Mouse (Mus musculus) heart, embryonic 14.5 days (tissue): Measurements from ENCODE around the gene Padi6. TPM values are rescaled to one million over a fixed set of nuclear protein-coding genes. Genes with fewer than 3 reads are reported as not detected.
A peak's percentile ranks its signal among the peaks of the same experiment; 100 is the strongest.

Experiments used
- ATAC-seq: fragments of 200-750 bp; cut with Nextera tagmentation; 2 replicates; pipeline ENCODE4 v1.8.0; 2017; ENCODE audit warnings: low read depth, moderate TSS enrichment; ENCODE audit not compliant: insufficient number of reproducible peaks, insufficient read depth, low FRiP score
- H3K27ac ChIP-seq, 2 experiments: fragments of 200-500 bp in 1 of 2; fragments of 300-500 bp in 1 of 2; sonication (generic) in 1 of 2; replicated peaks in 1 of 2; 2 replicates each; pipeline ENCODE4 v1.5.1; 2012 to 2014; ENCODE audit warnings: low read depth in 2 of 2, low read length in 2 of 2, control low read depth in 1 of 2, mild to moderate bottlenecking in 1 of 2, mixed read lengths in 1 of 2; ENCODE audit not compliant: control insufficient read depth in 1 of 2, insufficient read depth in 1 of 2
- H3K27me3 ChIP-seq: fragments of 300-500 bp; sonication (generic); 2 replicates; pipeline ENCODE4 v1.6.1; 2014; ENCODE audit warnings: mild to moderate bottlenecking, low read length, control low read depth; ENCODE audit not compliant: control insufficient read depth, insufficient read depth
- H3K36me3 ChIP-seq: fragments of 300-500 bp; sonication (generic); 2 replicates; pipeline ENCODE4 v1.6.1; 2014; ENCODE audit warnings: mild to moderate bottlenecking, control low read depth, low read length, mixed read lengths; ENCODE audit not compliant: control insufficient read depth, insufficient read depth
- H3K4me1 ChIP-seq, 2 experiments: fragments of 200-500 bp in 1 of 2; fragments of 300-500 bp in 1 of 2; sonication (generic) in 1 of 2; 2 replicates each; pipeline ENCODE4 v1.6.1; 2012 to 2014; ENCODE audit warnings: low read length in 2 of 2, control low read depth in 1 of 2, mixed read lengths in 1 of 2; ENCODE audit not compliant: control insufficient read depth in 2 of 2, insufficient read depth in 2 of 2
- H3K4me2 ChIP-seq: fragments of 300-500 bp; sonication (generic); 2 replicates; pipeline ENCODE4 v1.6.1; 2014; ENCODE audit warnings: mild to moderate bottlenecking, low read length
- H3K4me3 ChIP-seq, 2 experiments: fragments of 200-500 bp in 1 of 2; fragments of 300-500 bp in 1 of 2; sonication (generic) in 1 of 2; 2 replicates each; pipeline ENCODE4 v1.5.1; 2012 to 2014; ENCODE audit warnings: low read length in 2 of 2, mild to moderate bottlenecking in 2 of 2, control low read depth in 1 of 2, low read depth in 1 of 2, moderate library complexity in 1 of 2; ENCODE audit not compliant: control insufficient read depth in 1 of 2, insufficient read depth in 1 of 2
- H3K9ac ChIP-seq: fragments of 300-500 bp; sonication (generic); 2 replicates; pipeline ENCODE4 v1.6.1; 2014; ENCODE audit warnings: mild to moderate bottlenecking, low read length
- H3K9me3 ChIP-seq: fragments of 300-500 bp; sonication (generic); 2 replicates; pipeline ENCODE4 v1.6.1; 2016; ENCODE audit warnings: low read length, control low read depth; ENCODE audit not compliant: control insufficient read depth
- WGBS: fragments of 180-500 bp; shearing (Covaris S2); extraction: QIAGEN DNeasy Blood & Tissue Kit; methylation state at CpG from one replicate; pipeline ENCODE4 v1.1.7; 2014; 5-methylcytosine and 5-hydroxymethylcytosine counted together
- polyA plus RNA-seq: library from polyadenylated mRNA; unstranded; fragments of >200 nt; fragmentation: Nextera tagmentation; extraction: Ambion mirVana; gene quantifications from 2 replicates; pipeline ENCODE4 v1.2.1, GENCODE M21; 2014

Gene Padi6
- polyA plus RNA-seq, 1 experiment from 2014 or later, result not detected

DNA sequence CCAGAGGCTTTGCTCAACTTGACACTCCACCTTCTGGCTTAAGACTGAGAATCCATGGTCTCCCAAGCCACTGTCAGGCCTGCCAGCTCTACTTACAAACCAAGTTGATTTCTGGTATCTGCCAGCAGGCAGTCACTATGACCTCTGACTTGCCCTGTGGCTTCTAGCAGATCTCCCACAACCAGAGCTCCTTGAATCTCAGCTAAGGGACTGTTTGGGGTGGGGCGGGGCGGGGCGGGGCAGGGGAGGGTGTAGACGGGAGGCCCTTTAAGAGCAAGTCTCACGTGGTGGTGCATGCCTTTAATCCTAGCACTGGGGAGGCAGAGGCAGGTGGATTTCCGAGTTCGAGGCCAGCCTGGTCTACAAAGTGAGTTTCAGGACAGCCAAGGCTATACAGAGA, 9.6 kb downstream of the Padi6 start:
- Histone ChIP-seq H3K27me3 (no peaks in the 10 kb centered on the region), H3K9ac (no peak overlapping the region), H3K36me3 (no peaks in the 10 kb centered on the region), H3K4me1 (peaks cover 0 to 6% of the 10 kb centered on the region in 2 experiments; a peak in 2 of 4 replicates), H3K4me3 (no peak overlapping the region), H3K4me2 (no peak overlapping the region), H3K9me3 (no peaks in the 10 kb centered on the region), H3K27ac (no peak overlapping the region)
- 78% methylated on average over 7 of the region's 7 CpGs for WGBS
- ATAC-seq, result no peak

DNA sequence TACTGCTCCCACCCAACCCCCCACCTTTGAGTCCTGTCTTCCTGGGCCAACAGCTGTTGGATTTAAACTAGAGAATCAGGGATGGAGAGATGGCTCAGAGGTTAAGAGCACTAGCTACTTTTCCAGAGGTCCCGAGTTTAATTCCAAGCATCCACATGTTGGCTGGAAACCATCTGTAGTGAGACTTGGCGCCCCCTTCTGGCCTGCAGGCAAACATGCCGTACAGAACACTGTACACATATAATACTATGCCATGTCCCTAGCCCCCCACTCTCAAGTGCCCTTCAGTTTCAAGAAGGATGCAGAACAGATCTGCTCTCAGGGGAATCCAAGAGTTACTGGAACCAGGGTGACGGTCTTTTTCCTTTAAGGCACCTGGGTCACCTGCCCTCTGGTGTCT, 10.8 kb downstream of the Padi6 start:
- no peaks in the 10 kb centered on the region for H3K36me3 ChIP-seq
- H3K27ac ChIP-seq, result no peak overlapping the region
- no peaks in the 10 kb centered on the region for H3K27me3 ChIP-seq
- WGBS, result 78% methylated on average over 4 of the region's 4 CpGs
- ATAC-seq, result no peak
- no peaks in the 10 kb centered on the region for H3K9me3 ChIP-seq
- H3K4me3 ChIP-seq, result no peak overlapping the region
- H3K4me2 ChIP-seq, result no peak overlapping the region
- H3K9ac ChIP-seq, result no peak overlapping the region
- H3K4me1 ChIP-seq, result peaks cover 0 to 6% of the 10 kb centered on the region in 2 experiments; a peak in 2 of 4 replicates

DNA sequence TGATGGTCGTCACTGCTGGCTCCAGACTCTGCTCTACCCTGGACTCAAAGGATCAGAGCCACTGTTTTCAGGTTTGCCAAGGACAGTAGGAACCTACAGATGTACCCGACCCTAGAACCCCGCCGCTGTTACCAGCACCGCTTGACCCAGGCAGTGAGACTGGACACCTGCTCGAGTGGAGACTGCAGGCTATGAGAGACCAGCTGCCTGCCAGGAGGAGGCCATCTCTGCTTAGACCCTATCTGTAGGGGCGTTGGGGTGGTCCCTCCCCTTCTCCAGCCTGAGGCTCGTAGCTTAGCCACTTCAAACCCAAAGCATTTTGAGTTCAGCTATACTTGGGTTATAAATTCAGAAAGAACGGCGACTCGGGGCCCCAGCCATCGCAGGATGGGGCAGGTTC, 15.5 kb downstream of the Padi6 start:
- Histone ChIP-seq H3K4me2 (no peak overlapping the region), H3K4me3 (no peak overlapping the region), H3K4me1 (no peaks in the 10 kb centered on the region), H3K27ac (no peak overlapping the region), H3K27me3 (no peaks in the 10 kb centered on the region), H3K9ac (no peak overlapping the region), H3K9me3 (no peaks in the 10 kb centered on the region), H3K36me3 (peaks cover 15% of the 10 kb centered on the region)
- ATAC-seq, result no peak
- WGBS, result 87% methylated on average over 12 of the region's 12 CpGs

DNA sequence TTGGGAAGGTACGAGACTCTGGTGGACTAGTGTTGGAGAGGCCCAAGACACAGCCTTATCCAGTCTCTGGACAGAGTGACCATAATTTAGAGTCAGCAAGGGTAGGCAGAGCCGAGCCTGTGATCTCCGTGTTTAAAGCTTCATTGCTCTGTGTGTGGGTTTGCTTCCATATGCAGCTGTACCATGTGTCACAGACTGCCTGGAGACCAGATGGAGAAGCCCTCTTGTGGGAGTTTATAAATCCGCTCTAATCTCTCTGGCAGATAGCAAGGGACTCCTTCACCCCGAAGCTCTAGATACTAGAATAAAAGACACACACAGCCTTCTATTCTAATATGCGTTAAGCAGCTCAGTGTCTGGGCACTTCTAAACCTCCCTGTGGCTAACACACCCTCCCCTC, 17.7 kb downstream of the Padi6 start:
- no peak overlapping the region for H3K27ac ChIP-seq

DNA sequence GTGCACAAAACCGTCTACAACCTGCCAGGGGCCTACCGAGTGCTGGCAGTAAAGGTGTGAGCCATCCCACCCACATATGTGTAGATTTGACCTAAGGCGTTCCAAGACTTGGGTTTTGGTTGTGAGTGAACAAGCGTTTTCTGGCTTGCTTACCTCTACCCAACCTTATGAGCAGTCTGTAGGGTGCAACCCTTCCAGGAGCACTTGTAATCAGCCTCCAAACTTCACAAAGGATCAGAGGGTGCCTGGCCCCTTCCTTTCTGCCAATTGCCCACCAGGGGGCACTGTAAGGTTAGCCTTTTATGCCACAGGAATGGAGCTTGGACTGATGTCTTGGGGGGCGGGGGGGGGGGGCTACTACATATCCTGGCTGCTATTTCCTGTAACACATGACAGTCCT, 18.6 kb downstream of the Padi6 start:
- ATAC-seq, result 0 out of 2 replicates have a peak, but pooled peaks have one; percentile 13
- no peak overlapping the region for H3K4me2 ChIP-seq
- H3K36me3 ChIP-seq, result peaks cover 46% of the 10 kb centered on the region
- H3K4me1 ChIP-seq, result peaks cover 0 to 9% of the 10 kb centered on the region in 2 experiments; a peak in 1 of 4 replicates
- no peaks in the 10 kb centered on the region for H3K9me3 ChIP-seq
- 62% methylated on average over 5 of the region's 5 CpGs for WGBS
- H3K4me3 ChIP-seq, result no peak overlapping the region
- H3K9ac ChIP-seq, result no peak overlapping the region
- no peaks in the 10 kb centered on the region for H3K27me3 ChIP-seq
- no peak overlapping the region for H3K27ac ChIP-seq

More for the DNA sequence above, 17.7 kb downstream of the Padi6 start:
- Histone ChIP-seq H3K36me3 (peaks cover 36% of the 10 kb centered on the region), H3K9ac (no peak overlapping the region), H3K4me2 (no peak overlapping the region), H3K27me3 (no peaks in the 10 kb centered on the region), H3K9me3 (no peaks in the 10 kb centered on the region), H3K4me3 (no peak overlapping the region), H3K4me1 (peaks cover 0 to 8% of the 10 kb centered on the region in 2 experiments; a peak in 1 of 4 replicates)
- ATAC-seq, result no peak
- WGBS, result 53% methylated on average over 6 of the region's 6 CpGs

DNA sequence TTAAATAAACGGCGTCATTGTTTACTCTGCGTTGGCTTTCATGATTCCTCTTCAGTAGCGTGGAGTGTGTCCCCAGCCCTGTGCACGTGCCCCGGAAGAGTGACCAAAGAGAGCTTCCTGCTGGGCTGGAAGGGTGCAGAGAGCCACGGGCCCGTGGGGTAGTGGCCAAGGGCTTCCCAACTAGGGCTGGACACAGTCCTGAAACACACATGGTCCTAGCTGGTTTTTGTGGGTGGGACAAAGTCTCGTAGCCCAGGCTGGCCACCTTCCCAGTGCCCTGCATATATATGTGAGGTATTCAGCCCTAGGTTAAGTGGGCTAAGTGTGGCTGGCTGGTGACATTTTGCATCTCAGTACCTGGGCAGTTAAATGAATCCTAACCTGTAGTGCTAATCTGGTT, 19.3 kb downstream of the Padi6 start:
- Histone ChIP-seq H3K36me3 (peaks cover 52% of the 10 kb centered on the region), H3K4me1 (peaks cover 0 to 9% of the 10 kb centered on the region in 2 experiments; a peak in 1 of 4 replicates), H3K4me2 (no peak overlapping the region), H3K27ac (no peak overlapping the region), H3K9ac (no peak overlapping the region), H3K4me3 (no peak overlapping the region), H3K27me3 (no peaks in the 10 kb centered on the region), H3K9me3 (no peaks in the 10 kb centered on the region)
- no peak for ATAC-seq
- 86% methylated on average over 9 of the region's 9 CpGs for WGBS

DNA sequence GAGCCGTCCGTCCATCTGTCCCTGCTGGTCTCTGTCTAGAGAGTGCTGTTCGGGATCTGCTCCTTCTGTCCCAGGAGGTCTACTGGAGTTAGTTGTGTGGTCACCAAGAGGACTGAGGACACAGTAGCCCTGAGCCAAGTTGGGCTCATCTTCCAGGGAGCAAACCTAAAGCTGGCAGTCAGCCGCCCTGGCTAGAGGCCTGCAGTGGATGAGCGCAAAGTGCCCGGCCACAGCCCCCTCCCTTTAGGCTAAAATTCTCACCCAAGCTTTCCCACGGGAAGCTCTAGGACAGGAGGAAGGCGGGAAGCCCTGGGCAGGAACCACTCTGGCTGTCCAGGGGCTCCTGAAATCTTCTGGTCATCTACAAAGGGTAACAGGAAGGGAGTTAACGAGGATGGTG, 19.7 kb downstream of the Padi6 start:
- H3K4me2 ChIP-seq, result no peak overlapping the region
- H3K9ac ChIP-seq, result no peak overlapping the region
- no peak overlapping the region for H3K27ac ChIP-seq
- ATAC-seq, result no peak
- no peak overlapping the region for H3K4me3 ChIP-seq
- H3K36me3 ChIP-seq, result peaks cover 57% of the 10 kb centered on the region
- H3K4me1 ChIP-seq, result peaks cover 0 to 9% of the 10 kb centered on the region in 2 experiments; a peak in 1 of 4 replicates
- H3K9me3 ChIP-seq, result no peaks in the 10 kb centered on the region
- H3K27me3 ChIP-seq, result no peaks in the 10 kb centered on the region
- WGBS, result 83% methylated on average over 9 of the region's 9 CpGs

DNA sequence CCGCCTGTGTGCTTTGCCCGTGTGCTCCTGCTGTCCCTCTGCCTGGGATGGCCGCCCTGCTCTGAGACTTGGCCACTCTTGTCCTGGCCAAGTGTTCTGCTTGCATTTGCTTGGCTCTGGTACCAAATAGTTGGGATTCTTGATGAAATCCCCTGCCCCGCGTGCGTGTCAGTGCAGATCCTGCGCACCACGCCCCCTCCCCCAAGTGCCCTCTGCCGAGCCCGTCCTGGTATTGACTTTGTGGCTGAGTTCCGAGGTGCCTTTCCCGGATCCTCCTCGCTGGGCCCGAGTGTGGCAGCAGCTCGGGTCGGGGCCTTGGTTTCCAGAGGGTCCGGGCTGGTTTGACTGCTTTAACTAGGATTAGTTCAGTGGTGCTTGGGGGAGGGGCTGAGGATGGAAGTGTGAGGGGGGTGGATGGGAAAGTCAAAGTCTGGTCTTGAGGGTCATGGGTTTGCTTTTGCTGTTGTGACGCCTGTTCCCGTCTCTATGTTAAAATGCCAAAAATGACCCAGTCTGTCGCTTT, 20.4 kb downstream of the Padi6 start:
- WGBS, result 84% methylated on average over 20 of the region's 20 CpGs
- Histone ChIP-seq H3K36me3 (peaks cover 63% of the 10 kb centered on the region), H3K4me2 (no peak overlapping the region), H3K27me3 (no peaks in the 10 kb centered on the region), H3K27ac (no peak overlapping the region), H3K4me3 (no peak overlapping the region), H3K9me3 (no peaks in the 10 kb centered on the region), H3K9ac (no peak overlapping the region), H3K4me1 (peaks cover 0 to 9% of the 10 kb centered on the region in 2 experiments; a peak in 1 of 4 replicates)
- no peak for ATAC-seq
